Mouse (Mus musculus) induced T-regulatory cell, adult 2 months (primary cell): ENCODE measurements around the gene Upk2.

Source experiments
- DNase-seq: peaks from one replicate; pipeline ENCODE4 v3.0.0-alpha.2; 2012; ENCODE audit warnings: low read depth

The Upk2 gene

GRCm38 (mm10) chr9:44454891-44455220 is at the start of gene Upk2:
Gene Upk2, minus strand, starts transcription at chr9:44454976.
- DNase-seq = no peak

GRCm38 (mm10) chr9:44502006-44502405 is 47.2 kb upstream of the Upk2 start:
- DNase-seq = peak; percentile 93

GRCm38 (mm10) chr9:44501206-44501879 is 46.6 kb upstream of the Upk2 start:
- DNase-seq = no peak

GRCm38 (mm10) chr9:44500638-44501175 is 45.9 kb upstream of the Upk2 start:
- DNase-seq = no peak

- no peak for DNase-seq
These were observed 45.4 kb upstream of the Upk2 start for GRCm38 (mm10) chr9:44500163-44500533.

GRCm38 (mm10) chr9:44499356-44500162 is 44.8 kb upstream of the Upk2 start:
- DNase-seq = no peak

GRCm38 (mm10) chr9:44498421-44499355 is 43.9 kb upstream of the Upk2 start:
- DNase-seq = peak; percentile 65

GRCm38 (mm10) chr9:44497624-44498377 is 43.0 kb upstream of the Upk2 start:
- DNase-seq = peak; percentile 74

- no peak for DNase-seq
These were observed 42.2 kb upstream of the Upk2 start for GRCm38 (mm10) chr9:44496803-44497461.

- DNase-seq = peak; percentile 60
These were observed 41.1 kb upstream of the Upk2 start for GRCm38 (mm10) chr9:44495810-44496344.

- peak; percentile 70 for DNase-seq
These were observed 40.4 kb upstream of the Upk2 start for GRCm38 (mm10) chr9:44494863-44495809.

GRCm38 (mm10) chr9:44494261-44494862 is 39.6 kb upstream of the Upk2 start:
- DNase-seq = peak; percentile 81

GRCm38 (mm10) chr9:44492631-44493461 is 38.1 kb upstream of the Upk2 start:
- no peak for DNase-seq

GRCm38 (mm10) chr9:44491351-44491750 is 36.6 kb upstream of the Upk2 start:
- DNase-seq = no peak

- no peak for DNase-seq
These were observed 35.6 kb upstream of the Upk2 start for GRCm38 (mm10) chr9:44490086-44490967.

GRCm38 (mm10) chr9:44489651-44490085 is 34.9 kb upstream of the Upk2 start:
- DNase-seq = no peak

- no peak for DNase-seq
These were observed 34.1 kb upstream of the Upk2 start for GRCm38 (mm10) chr9:44488855-44489381.
